Mouse (Mus musculus) bone marrow, adult 2 months (tissue): Measurements from ENCODE around the gene Aph1a.

Source experiments
- CTCF ChIP-seq: fragments of 200-500 bp; IDR thresholded peaks from 2 replicates; pipeline ENCODE4 v1.5.1; 2011; ENCODE audit warnings: low read length, control low read depth; ENCODE audit not compliant: control insufficient read depth, insufficient read depth
- POLR2A ChIP-seq: fragments of 200-500 bp; IDR thresholded peaks from 2 replicates; pipeline ENCODE4 v1.6.1; 2011; ENCODE audit warnings: low read depth, mild to moderate bottlenecking, control low read depth, low read length, borderline replicate concordance; ENCODE audit not compliant: control insufficient read depth

GRCm38 (mm10) chr3:95901616-95902372 lies 8.0 kb downstream of the Aph1a start:
- TF ChIP-seq POLR2A (no peak), CTCF (no peak)
